Mouse (Mus musculus): ENCODE results near the gene Meox1.

Gene Meox1

GRCm38 (mm10) chr11:101894204-101894603 lies at the start of gene Meox1:
Gene Meox1 (minus strand): TSS chr11:101894374.
- no peak for DNase-seq (ENCODE audit: low read depth, low spot score)

- peak; percentile 35 for DNase-seq (ENCODE audit: low read depth, low spot score)
These were observed 48.9 kb upstream of the Meox1 start for GRCm38 (mm10) chr11:101943055-101943454.

- no peak for DNase-seq (ENCODE audit: low read depth, low spot score)
These were observed 42.9 kb upstream of the Meox1 start for GRCm38 (mm10) chr11:101937108-101937507.

- peak; percentile 59 for DNase-seq (ENCODE audit: low read depth, low spot score)
These were observed 42.2 kb upstream of the Meox1 start for GRCm38 (mm10) chr11:101936421-101936820.

- DNase-seq (ENCODE audit: low read depth, low spot score), result no peak
These were observed 41.6 kb upstream of the Meox1 start for GRCm38 (mm10) chr11:101935743-101936142.

GRCm38 (mm10) chr11:101931978-101932377 lies 37.8 kb upstream of the Meox1 start:
- peak; percentile 58 for DNase-seq (ENCODE audit: low read depth, low spot score)

GRCm38 (mm10) chr11:101928030-101928762 lies 34.0 kb upstream of the Meox1 start:
- DNase-seq (ENCODE audit: low read depth, low spot score), result peak; percentile 94

GRCm38 (mm10) chr11:101926951-101927589 lies 32.9 kb upstream of the Meox1 start:
- no peak for DNase-seq (ENCODE audit: low read depth, low spot score)

GRCm38 (mm10) chr11:101925636-101926035 lies 31.5 kb upstream of the Meox1 start:
- DNase-seq (ENCODE audit: low read depth, low spot score), result peak; percentile 85

GRCm38 (mm10) chr11:101924441-101924976 lies 30.3 kb upstream of the Meox1 start:
- peak; percentile 76 for DNase-seq (ENCODE audit: low read depth, low spot score)

- no peak for DNase-seq (ENCODE audit: low read depth, low spot score)
These were observed 29.8 kb upstream of the Meox1 start for GRCm38 (mm10) chr11:101923988-101924387.

GRCm38 (mm10) chr11:101921361-101921952 lies 27.3 kb upstream of the Meox1 start:
- DNase-seq (ENCODE audit: low read depth, low spot score), result no peak

GRCm38 (mm10) chr11:101919660-101920059 lies 25.5 kb upstream of the Meox1 start:
- DNase-seq (ENCODE audit: low read depth, low spot score), result peak; percentile 81

GRCm38 (mm10) chr11:101918609-101919008 lies 24.4 kb upstream of the Meox1 start:
- DNase-seq (ENCODE audit: low read depth, low spot score), result no peak

- no peak for DNase-seq (ENCODE audit: low read depth, low spot score)
These were observed 22.6 kb upstream of the Meox1 start for GRCm38 (mm10) chr11:101916772-101917171.

- no peak for DNase-seq (ENCODE audit: low read depth, low spot score)
These were observed 19.4 kb upstream of the Meox1 start for GRCm38 (mm10) chr11:101913591-101913990.

GRCm38 (mm10) chr11:101911855-101912579 lies 17.8 kb upstream of the Meox1 start:
- peak; percentile 68 for DNase-seq (ENCODE audit: low read depth, low spot score)

- DNase-seq (ENCODE audit: low read depth, low spot score), result peak; percentile 92
These were observed 16.2 kb upstream of the Meox1 start for GRCm38 (mm10) chr11:101910230-101910946.

- DNase-seq (ENCODE audit: low read depth, low spot score), result no peak
These were observed 14.6 kb upstream of the Meox1 start for GRCm38 (mm10) chr11:101908777-101909176.

GRCm38 (mm10) chr11:101905115-101905514 lies 10.9 kb upstream of the Meox1 start:
- peak; percentile 88 for DNase-seq (ENCODE audit: low read depth, low spot score)

- DNase-seq (ENCODE audit: low read depth, low spot score), result no peak
These were observed 7.1 kb upstream of the Meox1 start for GRCm38 (mm10) chr11:101901309-101901708.

All from ZHBTc4 (cell line).